Mouse (Mus musculus) liver, postnatal 0 days (tissue): ENCODE data around the gene Mrps15.

ENCODE experiments used
- CTCF ChIP-seq: sonication (generic); IDR thresholded peaks from 2 replicates; pipeline ENCODE4 v1.5.1; 2016; ENCODE audit warnings: antibody characterized with exemption, low read depth
- EP300 ChIP-seq: IDR thresholded peaks from 2 replicates; pipeline ENCODE4 v1.6.1; 2016; ENCODE audit warnings: antibody characterized with exemption, low read depth, mild to moderate bottlenecking

- TF ChIP-seq CTCF (no peak), EP300 (no peak)
These were observed at the start of gene Mrps15 for GRCm38 (mm10) chr4:126046851-126047585.
